10 mouse cellular contexts compared by ENCODE assay signal in the genomic region with DNA sequence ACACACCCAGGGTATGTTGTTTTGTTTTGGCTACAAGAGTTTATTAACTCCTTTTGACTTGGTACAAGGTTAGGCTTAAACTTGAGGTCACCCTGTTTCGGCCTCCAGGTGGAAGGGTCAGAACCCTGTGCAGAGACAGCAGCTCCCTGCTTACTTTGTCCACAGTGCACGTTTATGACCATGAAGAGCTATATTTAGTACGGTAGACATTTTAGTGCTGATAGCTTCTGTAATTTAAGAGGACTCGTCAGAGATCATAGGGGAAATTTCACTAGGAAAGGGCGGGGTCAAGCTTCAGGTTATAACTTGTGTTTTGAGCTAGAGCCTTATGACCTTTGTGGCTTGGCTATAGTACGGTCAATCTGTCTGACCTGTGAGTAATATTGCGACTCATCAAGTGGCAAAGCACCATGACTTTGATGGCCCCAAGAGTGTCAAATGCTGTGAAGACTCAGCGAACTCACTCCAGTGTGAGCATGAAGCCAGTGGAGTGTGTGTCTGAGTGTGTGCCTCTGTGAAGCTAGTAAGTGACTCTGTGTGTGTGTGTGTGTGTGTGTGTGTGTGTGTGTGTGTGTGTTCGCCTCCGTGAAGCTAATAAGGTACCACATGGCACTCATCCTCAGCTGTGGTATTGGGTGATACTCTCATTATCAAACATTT. TPM values are rescaled to one million over a fixed set of nuclear protein-coding genes. Genes with fewer than 3 reads are reported as not detected.
DNase-seq lines count a peak whose midpoint lies in the region; ATAC-seq and TF ChIP-seq lines count a peak whose summit lies in the region.
"Had no signal": no experiment of that assay in that cellular context is flagged by ENCODE, and none has a peak within 500 bp of the region (broad histone marks: within the 10 kb centered on the region; RNA-seq: fewer than 3 reads in every experiment).

No protein-coding gene starts in this region.

- no peak overlapping the region for H3K9ac ChIP-seq in liver, embryonic 16.5 days (ENCODE audit: low read depth, low read length)
- H3K9ac ChIP-seq in forebrain, embryonic 12.5 days = no peak overlapping the region

- intact Hi-C loops in gastrocnemius, adult 2 months (cut with DNase I) = no loop called here
- intact Hi-C loops in gastrocnemius, postnatal 36 days (cut with DNase I) = no loop called here

- no peaks in the 10 kb centered on the region for H3K9me3 ChIP-seq in liver, embryonic 16.5 days (replicated peaks; ENCODE audit: control insufficient read depth, low read length)
- H3K9me3 ChIP-seq in forebrain, embryonic 12.5 days = no peaks in the 10 kb centered on the region

- whole genome bisulfite sequencing in liver, embryonic 16.5 days (ENCODE audit: insufficient replicate concordance) = 35% methylated on average over 10 of the region's 10 CpGs
- 91% methylated on average over 10 of the region's 10 CpGs for WGBS in forebrain, embryonic 12.5 days

- H3K4me2 ChIP-seq in liver, embryonic 16.5 days (ENCODE audit: low read depth, low read length) = 0 out of 2 replicates have a peak overlapping the region, but pooled peaks have one; percentile 18
- H3K4me2 ChIP-seq in forebrain, embryonic 12.5 days = no peak overlapping the region

- H3K4me1 ChIP-seq in liver, embryonic 16.5 days (ENCODE audit: control insufficient read depth, low read depth, low read length) = peaks cover 12% of the 10 kb centered on the region
- H3K4me1 ChIP-seq in forebrain, embryonic 12.5 days = no peaks in the 10 kb centered on the region

- no peak for DNase-seq in gastrocnemius, adult 2 months
- DNase-seq in gastrocnemius, postnatal 36 days = no peak
- peak; percentile 4 for DNase-seq in thymus, postnatal 25 days
- no peak for DNase-seq in thymus, adult 18-20 months
- no peak for DNase-seq in right cerebral cortex, adult 18-20 months
- DNase-seq in ovary, postnatal 14 days (ENCODE audit: low spot score) = no peak
- DNase-seq: cerebellum, adult 2 months had no signal

- ATAC-seq in liver, embryonic 16.5 days (ENCODE audit: low read depth) = no peak
- no peak for ATAC-seq in forebrain, embryonic 12.5 days (ENCODE audit: low FRiP score)
- ATAC-seq: forebrain, embryonic 16.5 days had no signal

- no peak for TF ChIP-seq CTCF in gastrocnemius, adult 2 months (IDR thresholded peaks at IDR 0.05)

- no peak overlapping the region for H3K4me3 ChIP-seq in gastrocnemius, adult 2 months
- no peak overlapping the region for H3K4me3 ChIP-seq in liver, embryonic 16.5 days (ENCODE audit: low read depth, low read length)
- no peak overlapping the region for H3K4me3 ChIP-seq in forebrain, embryonic 12.5 days (replicated peaks)

- H3K27ac ChIP-seq in gastrocnemius, adult 2 months = peak overlapping the region; percentile 71
- H3K27ac ChIP-seq in liver, embryonic 16.5 days (ENCODE audit: low read length) = no peak overlapping the region; the same call in 1 of the 2 replicates
- H3K27ac ChIP-seq in forebrain, embryonic 12.5 days = no peak overlapping the region

- no peaks in the 10 kb centered on the region for H3K36me3 ChIP-seq in liver, embryonic 16.5 days (ENCODE audit: control insufficient read depth, insufficient read depth)
- no peaks in the 10 kb centered on the region for H3K36me3 ChIP-seq in forebrain, embryonic 12.5 days (replicated peaks)

- H3K27me3 ChIP-seq in liver, embryonic 16.5 days (ENCODE audit: control insufficient read depth, insufficient read depth, low read depth, low read length) = no peaks in the 10 kb centered on the region
- no peaks in the 10 kb centered on the region for H3K27me3 ChIP-seq in forebrain, embryonic 12.5 days

RNA-seq across cellular contexts. Expression of gene Arhgap18, which starts 45.7 kb away (rescaled TPM):
- 1 to 10 TPM; 3.1 to 4.1 TPM for total RNA-seq in gastrocnemius, adult 2 months (2021)
- 1 to 10 TPM; 3.1 to 4.8 TPM for total RNA-seq in gastrocnemius, postnatal 36 days (2021)
- 7.9 and 9.7 TPM in 2 replicates for polyA plus RNA-seq in liver, embryonic 16.5 days (2015; fragmentation: Nextera tagmentation; extraction: Ambion mirVana)
- polyA plus RNA-seq in forebrain, embryonic 12.5 days (2016; fragmentation: Nextera tagmentation; extraction: Ambion mirVana) = 17.9 and 21.7 TPM in 2 replicates
